ENCODE assay signal across 21 mouse cellular contexts in genomic region chr15:94223101-94223500, GRCm38 (mm10).
DNase-seq lines count a peak whose midpoint lies in the region; ATAC-seq and TF ChIP-seq lines count a peak whose summit lies in the region.
"Had no signal": no experiment of that assay in that cellular context is flagged by ENCODE, and none has a peak within 500 bp of the region (broad histone marks: within the 10 kb centered on the region; RNA-seq: fewer than 3 reads in every experiment).

No protein-coding gene starts in this region.

- 13% methylated on average over 8 of the region's 8 CpGs for WGBS in heart, embryonic 12.5 days
- WGBS in intestine, embryonic 16.5 days: 26% methylated on average over 8 of the region's 8 CpGs

- TF ChIP-seq CTCF in testis, adult 2 months (IDR thresholded peaks at IDR 0.05; ENCODE audit: control insufficient read depth, insufficient read depth, insufficient replicate concordance, low read depth, low read length): no peak

- intact Hi-C loops in heart, postnatal 14 days (cut with DNase I): no loop called here

- H3K9ac ChIP-seq in heart, embryonic 12.5 days: no peak overlapping the region
- no peak overlapping the region for H3K9ac ChIP-seq in intestine, embryonic 16.5 days (ENCODE audit: low read depth, low read length)
- H3K9ac ChIP-seq: forebrain, embryonic 13.5 days; limb, embryonic 13.5 days; liver, embryonic 12.5 days; midbrain, embryonic 13.5 days had no signal

- peak overlapping the region; percentile 5; the same call in 1 of the 2 replicates for H3K27ac ChIP-seq in heart, embryonic 12.5 days (ENCODE audit: poor library complexity, severe bottlenecking)
- H3K27ac ChIP-seq in testis, adult 2 months (ENCODE audit: control insufficient read depth, insufficient read depth, low read depth, low read length): 0 out of 2 replicates have a peak overlapping the region, but pooled peaks have one; percentile 6
- H3K27ac ChIP-seq in intestine, embryonic 16.5 days (ENCODE audit: low read length): no peak overlapping the region
- H3K27ac ChIP-seq: forebrain, embryonic 13.5 days; heart, adult 2 months; hindbrain, postnatal 0 days; layer of hippocampus, adult 2 months; limb, embryonic 13.5 days; liver, embryonic 12.5 days; midbrain, embryonic 13.5 days had no signal

- no peaks in the 10 kb centered on the region for H3K27me3 ChIP-seq in heart, embryonic 12.5 days (replicated peaks)
- H3K27me3 ChIP-seq in testis, adult 2 months (ENCODE audit: control insufficient read depth, insufficient read depth, low read length): no peaks in the 10 kb centered on the region
- no peaks in the 10 kb centered on the region for H3K27me3 ChIP-seq in intestine, embryonic 16.5 days (replicated peaks; ENCODE audit: control insufficient read depth, insufficient read depth, low read length)
- H3K27me3 ChIP-seq: forebrain, embryonic 13.5 days; liver, embryonic 12.5 days; megakaryocyte, embryonic 14.5 days; midbrain, embryonic 13.5 days had no signal

- peaks cover 36% of the 10 kb centered on the region for H3K4me1 ChIP-seq in heart, embryonic 12.5 days (replicated peaks)
- H3K4me1 ChIP-seq in testis, adult 2 months (ENCODE audit: control insufficient read depth, insufficient read depth, low read length): peaks cover 3% of the 10 kb centered on the region
- peaks cover 9% of the 10 kb centered on the region for H3K4me1 ChIP-seq in intestine, embryonic 16.5 days (ENCODE audit: control insufficient read depth, insufficient read depth, low read length)
- H3K4me1 ChIP-seq: liver, embryonic 12.5 days; megakaryocyte, embryonic 14.5 days; midbrain, embryonic 13.5 days had no signal

- no peak overlapping the region; the same call in 1 of the 2 replicates for H3K4me2 ChIP-seq in heart, embryonic 12.5 days
- no peak overlapping the region for H3K4me2 ChIP-seq in intestine, embryonic 16.5 days (ENCODE audit: low read depth, low read length)
- H3K4me2 ChIP-seq: forebrain, embryonic 13.5 days; limb, embryonic 13.5 days; liver, embryonic 12.5 days; midbrain, embryonic 13.5 days had no signal

- DNase-seq in embryo, embryonic 10 days (ENCODE audit: low spot score): peak; percentile 53
- no peak for DNase-seq in embryo, embryonic 9.5 days (ENCODE audit: extremely low spot score)
- DNase-seq in heart, postnatal 14 days: no peak
- no peak for DNase-seq in testis, postnatal 10 days (ENCODE audit: low spot score)
- no peak for DNase-seq in layer of hippocampus, postnatal 36 days
- DNase-seq: cerebellum, adult 9-10 months; kidney, postnatal 14 days; lung, adult 2 months; lung, postnatal 36 days had no signal

- H3K9me3 ChIP-seq in heart, embryonic 12.5 days (replicated peaks): no peaks in the 10 kb centered on the region
- no peaks in the 10 kb centered on the region for H3K9me3 ChIP-seq in intestine, embryonic 16.5 days (ENCODE audit: control insufficient read depth, low read length)
- H3K9me3 ChIP-seq: forebrain, embryonic 13.5 days; limb, embryonic 13.5 days; liver, embryonic 12.5 days; midbrain, embryonic 13.5 days had no signal

- no peak for ATAC-seq in heart, embryonic 12.5 days (ENCODE audit: insufficient number of reproducible peaks, low FRiP score)
- ATAC-seq in intestine, embryonic 16.5 days: no peak
- ATAC-seq: forebrain, embryonic 13.5 days; intestine, postnatal 0 days; liver, embryonic 12.5 days; midbrain, embryonic 13.5 days had no signal

- H3K36me3 ChIP-seq in heart, embryonic 12.5 days: no peaks in the 10 kb centered on the region
- no peaks in the 10 kb centered on the region for H3K36me3 ChIP-seq in testis, adult 2 months (ENCODE audit: control insufficient read depth, insufficient read depth, low read length)
- H3K36me3 ChIP-seq in intestine, embryonic 16.5 days (ENCODE audit: control insufficient read depth, insufficient read depth, low read length): no peaks in the 10 kb centered on the region
- H3K36me3 ChIP-seq: limb, embryonic 13.5 days; liver, embryonic 12.5 days; midbrain, embryonic 13.5 days had no signal

- no peak overlapping the region for H3K4me3 ChIP-seq in heart, embryonic 12.5 days
- no peak overlapping the region for H3K4me3 ChIP-seq in testis, adult 2 months (ENCODE audit: control insufficient read depth, low read depth, low read length)
- H3K4me3 ChIP-seq in intestine, embryonic 16.5 days (ENCODE audit: low read length): no peak overlapping the region
- H3K4me3 ChIP-seq: forebrain, embryonic 13.5 days; heart, adult 2 months; layer of hippocampus, adult 2 months; limb, embryonic 13.5 days; liver, embryonic 12.5 days; megakaryocyte, embryonic 14.5 days; midbrain, embryonic 13.5 days had no signal

- TF ChIP-seq POLR2A in testis, adult 2 months (IDR thresholded peaks at IDR 0.05; ENCODE audit: control insufficient read depth, low read depth, low read length): no peak
